Mouse (Mus musculus) liver, embryonic 11.5 days (tissue): Measurements from ENCODE around the gene Uggt1. TPM values are rescaled to one million over a fixed set of nuclear protein-coding genes. Genes with fewer than 3 reads are reported as not detected.
A peak's percentile ranks its signal among the peaks of the same experiment; 100 is the strongest.

ENCODE experiments used
- ATAC-seq: fragments of 200-750 bp; cut with Nextera tagmentation; replicated peaks from 2 replicates; pipeline ENCODE4 v1.8.0; 2017; ENCODE audit warnings: moderate number of reproducible peaks, mild to moderate bottlenecking, moderate TSS enrichment, moderate library complexity; ENCODE audit not compliant: low FRiP score
- DNase-seq: peaks from one replicate; pipeline ENCODE4 v3.0.0-alpha.2; 2017; ENCODE audit warnings: low spot score
- H3K27ac ChIP-seq: fragments of 300-500 bp; sonication (generic); 2 replicates; pipeline ENCODE4 v1.5.1; 2014; ENCODE audit warnings: mild to moderate bottlenecking, low read depth, low read length, control low read depth
- H3K27me3 ChIP-seq: fragments of 300-500 bp; sonication (generic); replicated peaks from 2 replicates; pipeline ENCODE4 v1.6.1; 2014; ENCODE audit warnings: low read length, mixed read lengths; ENCODE audit not compliant: control insufficient read depth, insufficient read depth
- H3K36me3 ChIP-seq: fragments of 300-500 bp; sonication (generic); 2 replicates; pipeline ENCODE4 v1.6.1; 2014; ENCODE audit warnings: mild to moderate bottlenecking, low read length, moderate library complexity, mixed read lengths; ENCODE audit not compliant: control insufficient read depth, insufficient read depth
- H3K4me1 ChIP-seq: fragments of 300-500 bp; sonication (generic); replicated peaks from 2 replicates; pipeline ENCODE4 v1.6.1; 2014; ENCODE audit warnings: low read length, mixed read lengths; ENCODE audit not compliant: control insufficient read depth, insufficient read depth
- H3K4me2 ChIP-seq: fragments of 300-500 bp; sonication (generic); 2 replicates; pipeline ENCODE4 v1.6.1; 2014; ENCODE audit warnings: mild to moderate bottlenecking, control low read depth, moderate library complexity
- H3K4me3 ChIP-seq: fragments of 300-500 bp; sonication (generic); 2 replicates; pipeline ENCODE4 v1.5.1; 2014; ENCODE audit warnings: low read depth, low read length, control low read depth
- H3K9ac ChIP-seq: fragments of 300-500 bp; sonication (generic); 2 replicates; pipeline ENCODE4 v1.6.1; 2014; ENCODE audit warnings: low read depth, low read length, control low read depth
- H3K9me3 ChIP-seq: fragments of 300-500 bp; sonication (generic); 2 replicates; pipeline ENCODE4 v1.6.1; 2016; ENCODE audit warnings: low read length, inconsistent platforms, mixed read lengths; ENCODE audit not compliant: control insufficient read depth
- WGBS: fragments of 180-500 bp; shearing (Covaris S2); extraction: QIAGEN DNeasy Blood & Tissue Kit; methylation state at CpG from one replicate; pipeline ENCODE4 v1.1.7; 2014; 5-methylcytosine and 5-hydroxymethylcytosine counted together
- polyA plus RNA-seq: library from polyadenylated mRNA; unstranded; fragments of >200 nt; fragmentation: Nextera tagmentation; extraction: Ambion mirVana; gene quantifications from 2 replicates; pipeline ENCODE4 v1.2.1, GENCODE M21; 2014

Uggt1 gene
- polyA plus RNA-seq, 1 experiment from 2014 or later, result 55.8 TPM

DNA sequence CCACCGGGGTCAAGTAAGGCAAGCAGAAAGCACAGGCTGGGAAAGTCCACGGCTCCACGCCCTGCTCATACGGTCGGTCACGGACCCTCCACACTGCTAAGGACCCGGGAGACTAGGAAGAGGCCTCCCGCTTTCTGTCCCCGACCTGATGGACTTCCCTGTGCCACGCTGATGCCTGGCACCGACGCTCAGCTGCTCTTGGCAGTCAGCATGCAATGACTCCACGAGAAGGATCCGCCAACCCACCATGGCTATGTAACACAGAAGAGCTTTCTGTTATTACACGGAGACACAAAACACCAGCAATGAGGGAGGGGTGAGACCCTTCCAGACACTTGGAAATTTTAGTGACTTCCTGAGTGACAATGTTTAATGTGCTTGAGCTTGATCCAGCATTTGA, 104.2 kb downstream of the Uggt1 start:
- WGBS, result 95% methylated on average over 15 of the region's 15 CpGs
- H3K27ac ChIP-seq, result no peak overlapping the region
- no peaks in the 10 kb centered on the region for H3K9me3 ChIP-seq
- H3K4me3 ChIP-seq, result no peak overlapping the region
- no peaks in the 10 kb centered on the region for H3K27me3 ChIP-seq
- H3K4me2 ChIP-seq, result no peak overlapping the region
- H3K4me1 ChIP-seq, result no peaks in the 10 kb centered on the region
- peaks cover 15% of the 10 kb centered on the region for H3K36me3 ChIP-seq
- no peak overlapping the region for H3K9ac ChIP-seq
- ATAC-seq (no peak), DNase-seq (no peak)

DNA sequence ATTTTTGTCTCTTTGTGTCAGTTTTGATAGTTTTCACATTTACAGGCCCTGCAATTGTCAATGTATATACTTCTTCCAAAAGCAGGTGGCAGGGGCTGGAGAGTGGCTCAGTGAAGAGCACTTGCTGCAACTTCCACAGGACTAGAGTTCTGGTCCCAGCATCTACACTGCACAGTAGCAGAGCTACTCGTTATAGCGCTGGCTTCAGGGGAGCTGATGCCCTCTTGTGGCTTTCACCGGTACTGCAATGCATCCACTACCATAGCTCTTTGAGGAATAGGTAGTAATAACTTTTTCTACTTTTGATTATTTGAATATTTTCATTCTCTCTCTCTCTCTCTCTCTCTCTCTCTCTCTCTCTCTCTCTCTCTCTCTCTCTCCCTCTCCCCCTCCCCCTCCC, 109.9 kb downstream of the Uggt1 start:
- peaks cover 31% of the 10 kb centered on the region for H3K4me1 ChIP-seq
- H3K9me3 ChIP-seq, result no peaks in the 10 kb centered on the region
- no peaks in the 10 kb centered on the region for H3K27me3 ChIP-seq
- no peak; the same call in 1 of the 2 replicates for ATAC-seq
- H3K9ac ChIP-seq, result no peak overlapping the region
- no peak overlapping the region for H3K4me2 ChIP-seq
- WGBS, result 5% methylated on average over 3 of the region's 3 CpGs
- H3K36me3 ChIP-seq, result no peaks in the 10 kb centered on the region
- H3K4me3 ChIP-seq, result no peak overlapping the region
- peak; percentile 73 for DNase-seq
- H3K27ac ChIP-seq, result no peak overlapping the region

DNA sequence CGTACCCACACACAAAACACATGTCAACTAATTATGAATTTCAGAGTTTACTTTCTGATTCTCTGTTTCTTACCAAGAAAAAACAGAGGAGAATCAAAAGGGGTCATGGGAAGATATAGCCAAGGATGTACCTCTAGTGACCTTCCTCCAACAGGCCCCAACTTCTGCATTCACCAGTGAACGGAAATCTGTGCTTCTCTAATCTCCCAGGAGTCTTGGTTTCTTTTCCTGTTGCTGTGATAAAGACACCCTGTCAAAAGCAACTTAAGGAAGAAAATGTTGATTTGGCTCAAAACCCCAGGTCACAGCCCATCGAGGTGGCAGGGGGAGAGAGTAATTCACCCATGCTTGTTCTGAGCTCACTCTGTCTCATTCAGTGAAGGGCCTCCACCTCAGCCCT, 110.9 kb downstream of the Uggt1 start:
- no peak overlapping the region for H3K4me2 ChIP-seq
- H3K9me3 ChIP-seq, result no peaks in the 10 kb centered on the region
- DNase-seq, result no peak
- H3K4me1 ChIP-seq, result peaks cover 38% of the 10 kb centered on the region
- no peaks in the 10 kb centered on the region for H3K27me3 ChIP-seq
- WGBS, result 54% methylated on average over 3 of the region's 3 CpGs
- H3K27ac ChIP-seq, result no peak overlapping the region
- H3K4me3 ChIP-seq, result no peak overlapping the region
- H3K36me3 ChIP-seq, result no peaks in the 10 kb centered on the region
- ATAC-seq, result no peak
- no peak overlapping the region for H3K9ac ChIP-seq

DNA sequence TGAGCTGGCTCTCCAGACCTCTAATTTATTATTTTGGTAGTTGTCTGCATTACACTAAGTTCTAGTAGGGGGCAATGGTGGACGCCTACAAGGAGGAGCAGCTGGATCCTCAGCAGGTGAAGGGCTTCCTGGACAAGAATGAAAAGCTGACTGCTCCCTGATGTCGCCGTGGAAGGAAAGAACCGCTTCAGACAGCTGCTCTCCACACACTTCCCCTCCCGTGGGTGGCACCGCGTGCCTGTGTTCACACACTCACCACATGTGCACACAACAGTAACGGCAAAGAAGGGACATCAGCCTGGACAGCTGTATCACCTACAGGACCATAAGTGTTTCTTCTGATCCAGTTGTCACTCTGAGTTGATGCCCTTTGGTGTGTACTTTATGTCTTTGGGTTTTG, 111.5 kb downstream of the Uggt1 start:
- Histone ChIP-seq H3K9me3 (no peaks in the 10 kb centered on the region), H3K4me1 (peaks cover 38% of the 10 kb centered on the region), H3K27ac (no peak overlapping the region), H3K9ac (no peak overlapping the region), H3K36me3 (no peaks in the 10 kb centered on the region), H3K4me2 (no peak overlapping the region), H3K4me3 (no peak overlapping the region), H3K27me3 (no peaks in the 10 kb centered on the region)
- DNase-seq (no peak), ATAC-seq (no peak)
- 59% methylated on average over 8 of the region's 8 CpGs for WGBS

DNA sequence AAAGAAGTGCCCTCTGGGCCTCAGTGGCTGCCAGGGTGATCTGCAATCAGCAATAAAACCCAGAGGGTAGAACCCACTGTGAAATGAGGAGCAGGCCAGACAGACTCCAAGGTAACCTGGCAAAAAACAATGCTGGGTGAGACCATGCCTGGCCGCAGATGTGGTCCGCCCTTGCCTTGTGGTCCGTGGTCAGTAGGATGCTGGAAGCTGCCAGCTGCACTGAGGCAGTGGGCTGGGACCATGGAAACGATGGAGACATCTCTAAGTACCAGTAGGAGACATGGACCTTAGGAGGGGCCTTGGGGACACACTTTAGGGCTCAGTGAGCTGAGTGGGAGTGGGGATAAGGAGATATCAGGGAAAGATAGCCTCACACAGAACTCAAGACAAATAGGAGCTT, 112.3 kb downstream of the Uggt1 start:
- peak overlapping the region; percentile 39 for H3K27ac ChIP-seq
- ATAC-seq, result no peak
- peaks cover 38% of the 10 kb centered on the region for H3K4me1 ChIP-seq
- no peaks in the 10 kb centered on the region for H3K27me3 ChIP-seq
- no peaks in the 10 kb centered on the region for H3K36me3 ChIP-seq
- 65% methylated on average over 4 of the region's 4 CpGs for WGBS
- H3K4me2 ChIP-seq, result peak overlapping the region; percentile 53
- peak overlapping the region; percentile 28 for H3K4me3 ChIP-seq
- H3K9me3 ChIP-seq, result no peaks in the 10 kb centered on the region
- H3K9ac ChIP-seq, result peak overlapping the region; percentile 16; the same call in 1 of the 2 replicates
- no peak for DNase-seq

DNA sequence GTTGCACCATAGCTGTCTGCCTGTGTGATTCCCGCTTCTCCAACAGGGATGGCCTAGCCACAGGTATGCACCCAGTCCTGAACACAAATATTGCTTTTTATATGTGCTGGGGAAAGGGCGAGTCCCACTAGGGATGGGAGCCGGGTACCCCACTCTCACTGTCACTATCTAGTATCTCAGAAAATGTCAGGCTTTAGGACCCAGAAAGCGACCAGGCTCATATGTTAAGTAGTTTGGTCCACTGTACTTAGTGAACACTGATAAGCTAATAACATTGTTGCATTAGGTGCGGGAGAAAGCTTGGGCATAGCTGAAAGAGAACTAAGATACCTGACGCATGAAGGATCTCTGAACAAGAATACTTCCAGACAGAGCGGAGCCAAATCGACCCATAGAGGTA, 112.8 kb downstream of the Uggt1 start:
- Histone ChIP-seq H3K27me3 (no peaks in the 10 kb centered on the region), H3K4me1 (peaks cover 38% of the 10 kb centered on the region), H3K36me3 (no peaks in the 10 kb centered on the region), H3K4me3 (peak overlapping the region; percentile 28), H3K4me2 (peak overlapping the region; percentile 53), H3K9ac (peak overlapping the region; percentile 31; the same call in 1 of the 2 replicates), H3K27ac (peak overlapping the region; percentile 39), H3K9me3 (no peaks in the 10 kb centered on the region)
- ATAC-seq (peak; percentile 58), DNase-seq (peak; percentile 39)
- WGBS, result 56% methylated on average over 8 of the region's 8 CpGs

DNA sequence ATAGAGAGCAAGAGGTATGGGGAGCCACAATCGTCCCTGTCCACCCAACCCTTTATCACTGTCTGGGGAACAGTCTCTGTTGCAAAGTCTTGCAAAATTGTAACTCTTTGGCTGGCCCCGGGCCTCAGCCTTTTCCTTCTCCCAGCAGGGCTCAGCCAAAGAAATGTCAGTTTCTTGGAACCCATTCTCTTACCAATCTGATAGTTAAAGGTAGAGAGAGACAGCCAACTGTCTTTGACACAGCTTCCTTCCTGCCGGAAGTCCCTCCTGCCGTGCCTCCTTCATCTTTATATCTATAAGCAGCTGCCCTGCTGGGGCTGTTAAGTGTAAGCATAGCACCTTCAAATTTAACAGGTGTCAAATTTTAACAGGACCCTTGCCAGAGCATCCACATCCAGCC, 113.4 kb downstream of the Uggt1 start:
- Histone ChIP-seq H3K4me3 (no peak overlapping the region), H3K27ac (peak overlapping the region; percentile 72), H3K4me1 (peaks cover 38% of the 10 kb centered on the region), H3K27me3 (no peaks in the 10 kb centered on the region), H3K9me3 (no peaks in the 10 kb centered on the region), H3K4me2 (peak overlapping the region; percentile 53), H3K36me3 (no peaks in the 10 kb centered on the region), H3K9ac (peak overlapping the region; percentile 31; the same call in 1 of the 2 replicates)
- no peak for ATAC-seq
- 28% methylated on average over 4 of the region's 4 CpGs for WGBS
- DNase-seq, result no peak

DNA sequence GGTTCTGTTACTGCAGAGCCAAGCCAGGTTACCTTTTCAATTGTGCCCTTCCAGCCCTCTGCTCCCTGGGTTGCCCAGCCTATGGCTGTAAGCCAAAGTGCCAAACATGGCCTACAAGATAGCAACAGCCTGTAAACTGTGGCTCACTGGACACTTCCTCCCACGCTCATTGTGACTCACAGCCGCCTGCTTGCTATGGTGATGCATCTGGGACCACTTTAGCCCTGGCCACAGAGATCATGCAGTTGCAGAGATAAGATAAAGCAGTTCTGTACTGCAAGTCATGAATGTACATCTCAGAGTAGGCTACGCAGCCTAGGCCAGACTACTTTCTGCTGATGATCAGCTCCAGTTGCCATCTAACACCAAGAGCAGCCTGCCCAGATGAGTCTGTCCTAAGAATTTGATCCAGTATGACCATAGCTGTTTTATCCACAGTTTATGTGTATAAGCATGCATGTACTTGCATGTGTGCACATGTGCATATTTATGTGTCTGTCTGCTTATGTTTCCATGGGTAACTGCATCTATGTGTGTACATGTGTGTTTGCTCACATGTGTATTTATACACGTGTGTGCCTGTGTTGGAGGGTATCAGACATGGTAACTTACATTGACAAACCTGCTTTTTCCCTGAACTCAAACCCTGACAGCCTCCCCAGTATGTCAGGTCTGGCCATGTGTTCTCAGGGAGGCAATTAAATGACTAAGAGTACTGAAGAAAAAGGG, 114.0 kb downstream of the Uggt1 start:
- DNase-seq (peak; percentile 47), ATAC-seq (peak; percentile 85)
- Histone ChIP-seq H3K4me1 (peaks cover 38% of the 10 kb centered on the region), H3K4me3 (no peak overlapping the region), H3K36me3 (no peaks in the 10 kb centered on the region), H3K4me2 (peak overlapping the region; percentile 16; the same call in 1 of the 2 replicates), H3K27ac (peak overlapping the region; percentile 72), H3K27me3 (no peaks in the 10 kb centered on the region), H3K9me3 (no peaks in the 10 kb centered on the region), H3K9ac (no peak overlapping the region)
- 38% methylated on average over 4 of the region's 4 CpGs for WGBS

DNA sequence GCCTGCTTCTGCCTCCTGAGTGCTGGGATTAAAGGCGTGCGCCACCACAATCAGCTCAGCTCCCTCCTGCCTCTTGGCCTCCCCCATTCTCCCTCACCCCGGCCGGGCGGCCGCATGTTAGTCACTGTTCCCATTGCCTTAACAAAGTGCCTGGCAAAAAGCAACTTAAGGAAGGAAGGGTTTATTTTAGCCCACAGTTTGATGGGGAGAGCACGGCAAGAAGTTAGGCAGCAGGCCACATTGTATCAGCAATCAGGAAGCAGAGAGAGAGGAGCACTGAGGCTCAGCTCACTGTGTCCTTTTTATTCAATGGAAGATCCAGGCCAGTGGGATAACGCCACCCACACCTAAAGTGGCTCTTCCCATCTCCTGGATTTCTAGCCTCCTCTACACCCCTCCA, 114.6 kb downstream of the Uggt1 start:
- 91% methylated on average over 8 of the region's 8 CpGs for WGBS
- H3K9ac ChIP-seq, result no peak overlapping the region
- peaks cover 38% of the 10 kb centered on the region for H3K4me1 ChIP-seq
- DNase-seq, result no peak
- H3K9me3 ChIP-seq, result no peaks in the 10 kb centered on the region
- H3K4me2 ChIP-seq, result no peak overlapping the region
- no peaks in the 10 kb centered on the region for H3K36me3 ChIP-seq
- no peak overlapping the region for H3K4me3 ChIP-seq
- ATAC-seq, result 0 out of 2 replicates have a peak, but pooled peaks have one; percentile 1
- H3K27ac ChIP-seq, result peak overlapping the region; percentile 72
- H3K27me3 ChIP-seq, result no peaks in the 10 kb centered on the region
